Comparison of ENCODE assay signal across 11 mouse cellular contexts in genomic region chr4:126288085-126288666, GRCm38 (mm10). TPM values are rescaled to one million over a fixed set of nuclear protein-coding genes. Genes with fewer than 3 reads are reported as not detected.
A peak's percentile ranks its signal among the peaks of the same experiment; 100 is the strongest.
DNase-seq lines count a peak whose midpoint lies in the region; ATAC-seq and TF ChIP-seq lines count a peak whose summit lies in the region.
"Had no signal": no experiment of that assay in that cellular context is flagged by ENCODE, and none has a peak within 500 bp of the region (broad histone marks: within the 10 kb centered on the region; RNA-seq: fewer than 3 reads in every experiment).

No protein-coding gene starts in this region.

- no peaks in the 10 kb centered on the region for H3K36me3 ChIP-seq in heart, embryonic 14.5 days (ENCODE audit: control insufficient read depth, insufficient read depth, low read length)
- H3K36me3 ChIP-seq in heart, adult 2 months (ENCODE audit: control insufficient read depth, insufficient read depth, low read length) = no peaks in the 10 kb centered on the region
- no peaks in the 10 kb centered on the region for H3K36me3 ChIP-seq in lung, embryonic 15.5 days
- H3K36me3 ChIP-seq in lung, postnatal 0 days (ENCODE audit: insufficient read depth, low read length) = no peaks in the 10 kb centered on the region
- no peaks in the 10 kb centered on the region for H3K36me3 ChIP-seq in hindbrain, embryonic 12.5 days
- H3K36me3 ChIP-seq in stomach, embryonic 15.5 days = no peaks in the 10 kb centered on the region
- H3K36me3 ChIP-seq: liver, embryonic 15.5 days had no signal

- peak overlapping the region; percentile 37 for H3K4me2 ChIP-seq in heart, embryonic 14.5 days (ENCODE audit: low read length)
- H3K4me2 ChIP-seq in lung, embryonic 15.5 days = peak overlapping the region; percentile 87
- H3K4me2 ChIP-seq in lung, postnatal 0 days (replicated peaks; ENCODE audit: low read depth, low read length) = no peak overlapping the region
- peak overlapping the region; percentile 55 for H3K4me2 ChIP-seq in hindbrain, embryonic 12.5 days (replicated peaks)
- H3K4me2 ChIP-seq in stomach, embryonic 15.5 days = peak overlapping the region; percentile 84
- H3K4me2 ChIP-seq: liver, embryonic 15.5 days had no signal

- no peak for TF ChIP-seq EP300 in heart, adult 2 months (IDR thresholded peaks at IDR 0.05; ENCODE audit: insufficient read depth, low read depth, low read length)
- no peak for TF ChIP-seq EP300 in lung, postnatal 0 days (IDR thresholded peaks at IDR 0.05)

- H3K79me2 ChIP-seq in heart, adult 2 months (replicated peaks; ENCODE audit: control insufficient read depth, insufficient read depth, low read length) = no peaks in the 10 kb centered on the region

- peaks cover 7% of the 10 kb centered on the region in 2 experiments for H3K4me1 ChIP-seq in heart, embryonic 14.5 days (ENCODE audit: control insufficient read depth in 2 of 2, insufficient read depth in 2 of 2, low read length in 2 of 2)
- peaks cover 3% of the 10 kb centered on the region for H3K4me1 ChIP-seq in heart, adult 2 months (ENCODE audit: control insufficient read depth, insufficient read depth, low read length)
- peaks cover 22% of the 10 kb centered on the region for H3K4me1 ChIP-seq in lung, embryonic 15.5 days
- peaks cover 4% of the 10 kb centered on the region; the same call in 1 of the 2 replicates for H3K4me1 ChIP-seq in lung, postnatal 0 days (ENCODE audit: insufficient read depth, low read depth, low read length)
- H3K4me1 ChIP-seq in hindbrain, embryonic 12.5 days = peaks cover 26% of the 10 kb centered on the region
- peaks cover 12% of the 10 kb centered on the region for H3K4me1 ChIP-seq in stomach, embryonic 15.5 days

- peaks cover 5% of the 10 kb centered on the region; the same call in 1 of the 2 replicates for H3K9me3 ChIP-seq in heart, embryonic 14.5 days (ENCODE audit: control insufficient read depth, low read length)
- H3K9me3 ChIP-seq in lung, embryonic 15.5 days = no peaks in the 10 kb centered on the region
- H3K9me3 ChIP-seq in lung, postnatal 0 days (ENCODE audit: low read length) = no peaks in the 10 kb centered on the region
- no peaks in the 10 kb centered on the region; the same call in 1 of the 2 replicates for H3K9me3 ChIP-seq in hindbrain, embryonic 12.5 days (replicated peaks)
- H3K9me3 ChIP-seq in stomach, embryonic 15.5 days = no peaks in the 10 kb centered on the region
- H3K9me3 ChIP-seq: liver, embryonic 15.5 days had no signal

- peak overlapping the region in 1 of 2 experiments; percentile 2; a peak in 1 of 4 replicates for H3K4me3 ChIP-seq in heart, embryonic 14.5 days (ENCODE audit: control insufficient read depth in 1 of 2, insufficient read depth in 1 of 2, low read depth in 1 of 2, low read length in 2 of 2)
- no peak overlapping the region for H3K4me3 ChIP-seq in heart, adult 2 months
- H3K4me3 ChIP-seq in lung, embryonic 15.5 days = 0 out of 2 replicates have a peak overlapping the region, but pooled peaks have one; percentile 13
- no peak overlapping the region for H3K4me3 ChIP-seq in lung, postnatal 0 days (ENCODE audit: low read depth, low read length)
- H3K4me3 ChIP-seq in hindbrain, embryonic 12.5 days = peak overlapping the region; percentile 40; the same call in 1 of the 2 replicates
- peak overlapping the region; percentile 17; the same call in 1 of the 2 replicates for H3K4me3 ChIP-seq in stomach, embryonic 15.5 days (replicated peaks)
- H3K4me3 ChIP-seq: liver, embryonic 15.5 days had no signal

- intact Hi-C loops in heart, adult 2 months (cut with DNase I) = no loop called here
- intact Hi-C loops in gastrocnemius, postnatal 36 days (cut with DNase I) = no loop called here

- DNase-seq in heart, adult 2 months = no peak
- DNase-seq in lung, postnatal 0 days (ENCODE audit: low spot score) = no peak
- no peak for DNase-seq in gastrocnemius, postnatal 36 days
- DNase-seq in frontal cortex, postnatal 10 days (ENCODE audit: low spot score in 2 of 2) = no peak
- DNase-seq: cerebellum, postnatal 36 days; heart, postnatal 4 days had no signal

- TF ChIP-seq CTCF in heart, adult 2 months (IDR thresholded peaks at IDR 0.05) = no peak
- no peak for TF ChIP-seq CTCF in lung, postnatal 0 days (IDR thresholded peaks at IDR 0.05)

- WGBS in heart, embryonic 14.5 days = 32% methylated on average over 17 of the region's 17 CpGs
- WGBS in heart, adult 2 months = 39% methylated on average over 17 of the region's 17 CpGs
- 34% methylated on average over 17 of the region's 17 CpGs for WGBS in lung, embryonic 15.5 days
- WGBS in lung, postnatal 0 days = 30% methylated on average over 17 of the region's 17 CpGs
- 40% methylated on average over 17 of the region's 17 CpGs for WGBS in hindbrain, embryonic 12.5 days
- WGBS in stomach, embryonic 15.5 days = 27% methylated on average over 17 of the region's 17 CpGs

- no peak overlapping the region for H3K9ac ChIP-seq in heart, embryonic 14.5 days (ENCODE audit: low read length)
- H3K9ac ChIP-seq in heart, adult 2 months (ENCODE audit: low read depth, low read length) = no peak overlapping the region
- no peak overlapping the region for H3K9ac ChIP-seq in lung, embryonic 15.5 days
- no peak overlapping the region for H3K9ac ChIP-seq in lung, postnatal 0 days (replicated peaks; ENCODE audit: low read depth)
- H3K9ac ChIP-seq in hindbrain, embryonic 12.5 days = no peak overlapping the region
- H3K9ac ChIP-seq in stomach, embryonic 15.5 days = no peak overlapping the region
- H3K9ac ChIP-seq: liver, embryonic 15.5 days had no signal

- peaks cover 63% of the 10 kb centered on the region for H3K27me3 ChIP-seq in heart, embryonic 14.5 days (ENCODE audit: control insufficient read depth, insufficient read depth, low read length)
- peaks cover 5% of the 10 kb centered on the region for H3K27me3 ChIP-seq in heart, adult 2 months (ENCODE audit: control insufficient read depth, insufficient read depth, low read length)
- peaks cover 46% of the 10 kb centered on the region for H3K27me3 ChIP-seq in lung, embryonic 15.5 days
- H3K27me3 ChIP-seq in lung, postnatal 0 days (replicated peaks; ENCODE audit: insufficient read depth, low read length) = peaks cover 21% of the 10 kb centered on the region; the same call in 1 of the 2 replicates
- peaks cover 63% of the 10 kb centered on the region for H3K27me3 ChIP-seq in hindbrain, embryonic 12.5 days
- H3K27me3 ChIP-seq in stomach, embryonic 15.5 days (replicated peaks) = peaks cover 33% of the 10 kb centered on the region

- ATAC-seq in heart, embryonic 14.5 days (ENCODE audit: insufficient number of reproducible peaks, insufficient read depth, low FRiP score, low read depth) = no peak
- peak; percentile 19; the same call in 1 of the 2 replicates for ATAC-seq in lung, embryonic 15.5 days (ENCODE audit: borderline replicate concordance, extremely low read depth, low FRiP score, low TSS enrichment)
- no peak for ATAC-seq in lung, postnatal 0 days
- ATAC-seq in hindbrain, embryonic 12.5 days (ENCODE audit: low FRiP score) = no peak
- peak; percentile 15; the same call in 1 of the 2 replicates for ATAC-seq in stomach, embryonic 15.5 days (ENCODE audit: insufficient read depth, low FRiP score, low read depth)

- TF ChIP-seq POLR2A in heart, adult 2 months (IDR thresholded peaks at IDR 0.05; ENCODE audit: insufficient read depth, low read depth, low read length) = no peak

- H3K27ac ChIP-seq in heart, embryonic 14.5 days (replicated peaks in 1 of 2; ENCODE audit: control insufficient read depth in 1 of 2, insufficient read depth in 1 of 2, low read depth in 2 of 2, low read length in 2 of 2) = no peak overlapping the region
- H3K27ac ChIP-seq in heart, adult 2 months = no peak overlapping the region
- H3K27ac ChIP-seq in lung, embryonic 15.5 days = no peak overlapping the region
- H3K27ac ChIP-seq in lung, postnatal 0 days (ENCODE audit: low read length) = no peak overlapping the region
- no peak overlapping the region for H3K27ac ChIP-seq in hindbrain, embryonic 12.5 days
- peak overlapping the region; percentile 59 for H3K27ac ChIP-seq in stomach, embryonic 15.5 days
- H3K27ac ChIP-seq: liver, embryonic 15.5 days had no signal

RNA-seq across cellular contexts. Expression of gene Col8a2, which starts 1.6 kb away (rescaled TPM):
- polyA plus RNA-seq in heart, embryonic 14.5 days (2014; fragmentation: Nextera tagmentation; extraction: Ambion mirVana) = 3.8 and 4.8 TPM in 2 replicates
- under 1 TPM; 0.57 to 0.66 TPM for total RNA-seq in heart, adult 2 months (2021)
- 0.45 and 0.91 TPM in 2 replicates for polyA plus RNA-seq in heart, adult 2 months (2012; rRNA removed)
- 5.4 and 5.8 TPM in 2 replicates for polyA plus RNA-seq in lung, embryonic 15.5 days (2015; fragmentation: Nextera tagmentation; extraction: Ambion mirVana)
- 1.4 and 1.9 TPM in 2 replicates for polyA plus RNA-seq in lung, postnatal 0 days (2015; fragmentation: Nextera tagmentation; extraction: Ambion mirVana)
- polyA plus RNA-seq in hindbrain, embryonic 12.5 days (2016; fragmentation: Nextera tagmentation; extraction: Ambion mirVana) = 50.1 and 56.7 TPM in 2 replicates
- polyA plus RNA-seq in stomach, embryonic 15.5 days (2015; fragmentation: Nextera tagmentation; extraction: Ambion mirVana) = 13.4 and 14.2 TPM in 2 replicates
- total RNA-seq in gastrocnemius, postnatal 36 days (2021) = 1 to 10 TPM; 1.6 to 2.2 TPM

RNA-seq across cellular contexts. Expression of gene Trappc3, which starts 26.1 kb away (rescaled TPM):
- polyA plus RNA-seq in heart, embryonic 14.5 days (2014; fragmentation: Nextera tagmentation; extraction: Ambion mirVana) = 17.8 and 30.5 TPM in 2 replicates
- 10 to 100 TPM; 46.3 to 49.5 TPM for total RNA-seq in heart, adult 2 months (2021)
- polyA plus RNA-seq in heart, adult 2 months (2012; rRNA removed) = 41.0 and 65.9 TPM in 2 replicates
- polyA plus RNA-seq in lung, embryonic 15.5 days (2015; fragmentation: Nextera tagmentation; extraction: Ambion mirVana) = 106 and 108 TPM in 2 replicates
- polyA plus RNA-seq in lung, postnatal 0 days (2015; fragmentation: Nextera tagmentation; extraction: Ambion mirVana) = 95.9 and 97.9 TPM in 2 replicates
- 109 and 113 TPM in 2 replicates for polyA plus RNA-seq in hindbrain, embryonic 12.5 days (2016; fragmentation: Nextera tagmentation; extraction: Ambion mirVana)
- 91.7 and 97.1 TPM in 2 replicates for polyA plus RNA-seq in stomach, embryonic 15.5 days (2015; fragmentation: Nextera tagmentation; extraction: Ambion mirVana)
- 10 to 100 TPM; 15.9 to 17.9 TPM for total RNA-seq in gastrocnemius, postnatal 36 days (2021)

RNA-seq across cellular contexts. Expression of gene Map7d1, which starts 32.0 kb away (rescaled TPM):
- 41.8 and 46.8 TPM in 2 replicates for polyA plus RNA-seq in heart, embryonic 14.5 days (2014; fragmentation: Nextera tagmentation; extraction: Ambion mirVana)
- 100 to 1,000 TPM; 253 to 267 TPM for total RNA-seq in heart, adult 2 months (2021)
- polyA plus RNA-seq in heart, adult 2 months (2012; rRNA removed) = 149 and 161 TPM in 2 replicates
- polyA plus RNA-seq in lung, embryonic 15.5 days (2015; fragmentation: Nextera tagmentation; extraction: Ambion mirVana) = 40.8 and 45.3 TPM in 2 replicates
- polyA plus RNA-seq in lung, postnatal 0 days (2015; fragmentation: Nextera tagmentation; extraction: Ambion mirVana) = 27.2 and 33.3 TPM in 2 replicates
- 143 and 150 TPM in 2 replicates for polyA plus RNA-seq in hindbrain, embryonic 12.5 days (2016; fragmentation: Nextera tagmentation; extraction: Ambion mirVana)
- 34.1 and 36.9 TPM in 2 replicates for polyA plus RNA-seq in stomach, embryonic 15.5 days (2015; fragmentation: Nextera tagmentation; extraction: Ambion mirVana)
- 100 to 1,000 TPM; 165 to 207 TPM for total RNA-seq in gastrocnemius, postnatal 36 days (2021)

RNA-seq across cellular contexts. Expression of gene Adprhl2, which starts 33.3 kb away (rescaled TPM):
- polyA plus RNA-seq in heart, embryonic 14.5 days (2014; fragmentation: Nextera tagmentation; extraction: Ambion mirVana) = 23.7 and 25.1 TPM in 2 replicates
- 10 to 100 TPM; 12.9 to 13.0 TPM for total RNA-seq in heart, adult 2 months (2021)
- 14.7 and 16.0 TPM in 2 replicates for polyA plus RNA-seq in heart, adult 2 months (2012; rRNA removed)
- 68.6 TPM in 2 replicates for polyA plus RNA-seq in lung, embryonic 15.5 days (2015; fragmentation: Nextera tagmentation; extraction: Ambion mirVana)
- 40.9 and 42.1 TPM in 2 replicates for polyA plus RNA-seq in lung, postnatal 0 days (2015; fragmentation: Nextera tagmentation; extraction: Ambion mirVana)
- 65.2 and 74.3 TPM in 2 replicates for polyA plus RNA-seq in hindbrain, embryonic 12.5 days (2016; fragmentation: Nextera tagmentation; extraction: Ambion mirVana)
- 61.2 and 61.9 TPM in 2 replicates for polyA plus RNA-seq in stomach, embryonic 15.5 days (2015; fragmentation: Nextera tagmentation; extraction: Ambion mirVana)
- 1 to 10 TPM; 7.6 to 7.8 TPM for total RNA-seq in gastrocnemius, postnatal 36 days (2021)

RNA-seq across cellular contexts. Expression of gene Tekt2, which starts 37.3 kb away (rescaled TPM):
- polyA plus RNA-seq in heart, embryonic 14.5 days (2014; fragmentation: Nextera tagmentation; extraction: Ambion mirVana) = 0.89 and 0.96 TPM in 2 replicates
- under 1 TPM; 0.37 to 0.39 TPM for total RNA-seq in heart, adult 2 months (2021)
- 1.5 and 1.9 TPM in 2 replicates for polyA plus RNA-seq in heart, adult 2 months (2012; rRNA removed)
- 5.3 and 6.2 TPM in 2 replicates for polyA plus RNA-seq in lung, embryonic 15.5 days (2015; fragmentation: Nextera tagmentation; extraction: Ambion mirVana)
- 14.6 and 15.7 TPM in 2 replicates for polyA plus RNA-seq in lung, postnatal 0 days (2015; fragmentation: Nextera tagmentation; extraction: Ambion mirVana)
- 6.3 and 6.7 TPM in 2 replicates for polyA plus RNA-seq in hindbrain, embryonic 12.5 days (2016; fragmentation: Nextera tagmentation; extraction: Ambion mirVana)
- polyA plus RNA-seq in stomach, embryonic 15.5 days (2015; fragmentation: Nextera tagmentation; extraction: Ambion mirVana) = 7.8 and 8.6 TPM in 2 replicates
- under 1 TPM; 0.46 to 0.59 TPM for total RNA-seq in gastrocnemius, postnatal 36 days (2021)

Comparison
In these comparisons a context has a peak if more than half of its experiments do, and no peak if none do; other contexts are left out.
1. ATAC-seq: peak in lung, embryonic 15.5 days (single experiment) and stomach, embryonic 15.5 days (single experiment); none in heart, embryonic 14.5 days (single experiment), lung, postnatal 0 days (single experiment) and hindbrain, embryonic 12.5 days (single experiment).
2. H3K4me3 ChIP-seq: peak in lung, embryonic 15.5 days (single experiment), hindbrain, embryonic 12.5 days (single experiment) and stomach, embryonic 15.5 days (single experiment); none in heart, adult 2 months (single experiment) and lung, postnatal 0 days (single experiment).